Mouse (Mus musculus) megakaryocyte progenitor cell, adult 5-6 weeks (primary cell): ENCODE data around the gene Rpl22. TPM values are rescaled to one million over a fixed set of nuclear protein-coding genes. Genes with fewer than 3 reads are reported as not detected.

Experiments used
- ATAC-seq: replicated peaks from 2 replicates; pipeline ENCODE4 v1.8.0; 2016; ENCODE audit warnings: mild to moderate bottlenecking, moderate TSS enrichment, inconsistent platforms; ENCODE audit not compliant: poor library complexity
- total RNA-seq, 2 experiments: library from RNA; stranded (forward) in 1 of 2; stranded (reverse) in 1 of 2; fragments of 157-497, 149-512 nt in 1 of 2; fragments of 200-1000 nt in 1 of 2; gene quantifications; 2 replicates each; pipeline versions ENCODE4 v1.2.3 to v1.2.4; 2015 to 2017

The Rpl22 gene
- total RNA-seq (2015) (1,636 and 1,708 TPM in 2 replicates), total RNA-seq (2017) (3,182 and 3,570 TPM in 2 replicates)

- ATAC-seq = peak; percentile 91
Measured at GRCm38 (mm10) chr4:152325574-152326411, at the start of gene Rpl22. TSS of gene Rpl22 (plus strand) at chr4:152325742.

- ATAC-seq = peak; percentile 43; the same call in 1 of the 2 replicates
Measured at GRCm38 (mm10) chr4:152276389-152277347, 48.9 kb upstream of the Rpl22 start.

DNA sequence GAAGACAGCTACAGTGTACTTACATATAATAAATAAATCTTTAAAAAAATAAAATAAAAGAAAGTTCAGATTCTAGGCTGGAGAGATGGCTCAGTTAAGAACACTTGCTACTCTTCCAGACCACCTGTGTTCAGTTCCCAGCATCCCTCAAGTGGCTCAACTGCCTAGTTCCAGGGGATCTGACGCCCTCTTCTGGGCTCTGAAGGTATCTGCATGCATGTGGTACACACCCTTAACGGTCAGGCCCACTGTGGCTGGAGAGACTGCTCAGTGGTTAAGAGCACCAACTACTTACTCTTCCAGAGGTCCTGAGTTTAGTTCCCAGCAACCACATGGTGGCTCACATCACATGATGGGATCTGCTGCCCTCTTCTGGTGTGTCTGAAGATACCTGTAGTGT is 47.6 kb upstream of the Rpl22 start:
- ATAC-seq = no peak

- no peak for ATAC-seq
Measured at GRCm38 (mm10) chr4:152278986-152279385, 46.6 kb upstream of the Rpl22 start.

- ATAC-seq = no peak
Measured at GRCm38 (mm10) chr4:152281601-152282000, 43.9 kb upstream of the Rpl22 start.

DNA sequence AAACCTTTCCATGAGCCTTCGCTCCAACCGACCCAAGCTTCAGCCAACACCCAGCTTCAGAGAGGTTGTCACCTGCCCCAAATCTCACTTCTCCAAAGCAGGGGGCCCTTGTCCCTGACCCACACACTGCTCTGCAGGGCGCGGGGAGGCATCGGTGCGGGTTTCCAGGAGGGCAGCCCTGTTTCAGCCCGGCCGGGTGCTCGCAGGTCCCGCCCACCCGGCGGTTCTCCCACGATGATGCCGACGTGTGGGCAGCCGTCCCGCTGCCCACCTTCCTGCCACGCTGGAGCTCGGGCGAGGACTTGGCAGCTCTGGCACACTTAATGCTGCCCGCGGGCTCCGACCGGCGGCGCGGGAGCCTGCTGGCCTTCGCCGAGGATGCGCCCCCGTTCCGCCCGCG is 42.8 kb upstream of the Rpl22 start:
- ATAC-seq = no peak

DNA sequence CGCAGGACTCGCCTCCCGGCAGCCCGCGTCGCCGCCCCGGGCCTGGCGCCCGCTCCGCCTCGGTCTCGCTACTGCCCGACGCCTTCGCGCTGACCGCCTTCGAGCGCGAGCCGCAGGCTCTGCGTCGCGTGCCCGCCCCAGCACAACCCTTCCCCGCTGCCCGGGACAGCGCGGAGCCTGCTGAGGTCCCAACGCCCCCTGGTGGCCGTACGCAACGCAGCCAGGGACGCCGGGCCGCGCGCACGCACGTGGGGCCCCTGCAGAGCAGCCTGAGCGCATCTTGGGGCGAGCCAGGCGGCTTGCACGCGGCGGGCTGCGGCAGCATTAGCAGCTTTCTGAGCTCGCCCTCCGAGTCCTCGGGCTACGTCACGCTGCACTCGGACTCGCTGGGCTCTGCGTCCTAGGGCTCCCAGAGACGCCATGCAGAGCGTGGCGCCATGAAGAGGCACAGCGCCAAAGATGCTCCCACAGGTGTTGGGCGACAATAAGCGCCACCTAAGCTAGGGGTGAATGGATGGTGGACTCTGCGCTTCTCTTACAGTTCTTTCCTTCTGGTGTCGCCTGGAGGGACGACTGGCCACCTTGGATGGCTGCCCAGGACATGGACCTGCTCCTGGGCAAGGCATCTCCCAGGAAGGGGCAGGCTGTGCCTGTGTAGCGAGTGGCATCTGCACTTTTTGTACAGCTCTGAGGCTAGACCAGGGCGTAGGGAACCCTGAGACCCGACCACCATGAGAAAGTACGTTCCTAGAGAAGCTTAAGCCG is 42.2 kb upstream of the Rpl22 start:
- ATAC-seq = peak; percentile 81

DNA sequence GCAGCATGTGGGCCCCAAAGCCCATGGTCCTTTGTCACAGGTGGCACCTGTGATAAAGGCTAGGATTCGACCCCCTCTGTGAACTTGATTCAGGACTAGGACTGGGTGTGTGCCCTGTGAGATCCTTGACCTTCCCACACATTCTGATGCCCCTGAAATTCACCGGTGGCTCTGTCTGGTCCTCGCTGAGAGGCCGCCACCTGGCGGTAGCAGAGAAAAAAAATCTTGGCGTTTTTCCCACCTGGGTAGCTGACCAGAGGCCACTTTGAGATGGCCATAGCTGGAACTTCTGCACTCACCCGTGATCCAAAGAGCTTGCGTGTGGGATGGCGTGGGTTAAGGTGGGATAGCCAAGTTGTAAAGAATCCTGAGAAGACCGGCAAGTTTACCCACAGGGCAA is 40.0 kb upstream of the Rpl22 start:
- ATAC-seq = no peak

DNA sequence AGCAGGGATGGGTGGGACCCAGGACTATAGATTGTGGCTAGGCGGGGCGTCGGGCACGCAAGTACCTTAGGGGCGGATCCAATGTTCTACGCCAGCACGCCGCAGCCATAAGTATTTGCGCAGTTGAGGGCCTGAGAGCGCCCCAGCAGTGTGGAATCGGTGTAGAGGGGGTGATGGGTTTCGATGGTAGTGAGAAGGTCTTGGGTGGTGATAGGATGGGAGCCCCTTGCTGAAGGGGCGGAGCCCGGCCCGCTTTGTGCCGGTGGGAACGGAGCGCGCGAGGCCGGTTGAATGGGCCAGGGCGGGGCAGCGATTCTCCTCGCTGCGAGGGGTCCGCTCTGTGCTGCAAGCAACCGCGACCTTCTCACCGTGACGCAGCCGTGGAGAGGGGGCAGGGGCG is 39.4 kb upstream of the Rpl22 start:
- peak; percentile 32 for ATAC-seq

- ATAC-seq = peak; percentile 64
Measured at GRCm38 (mm10) chr4:152286887-152287286, 38.7 kb upstream of the Rpl22 start.

- ATAC-seq = no peak
Measured at GRCm38 (mm10) chr4:152287317-152288120, 38.0 kb upstream of the Rpl22 start.

DNA sequence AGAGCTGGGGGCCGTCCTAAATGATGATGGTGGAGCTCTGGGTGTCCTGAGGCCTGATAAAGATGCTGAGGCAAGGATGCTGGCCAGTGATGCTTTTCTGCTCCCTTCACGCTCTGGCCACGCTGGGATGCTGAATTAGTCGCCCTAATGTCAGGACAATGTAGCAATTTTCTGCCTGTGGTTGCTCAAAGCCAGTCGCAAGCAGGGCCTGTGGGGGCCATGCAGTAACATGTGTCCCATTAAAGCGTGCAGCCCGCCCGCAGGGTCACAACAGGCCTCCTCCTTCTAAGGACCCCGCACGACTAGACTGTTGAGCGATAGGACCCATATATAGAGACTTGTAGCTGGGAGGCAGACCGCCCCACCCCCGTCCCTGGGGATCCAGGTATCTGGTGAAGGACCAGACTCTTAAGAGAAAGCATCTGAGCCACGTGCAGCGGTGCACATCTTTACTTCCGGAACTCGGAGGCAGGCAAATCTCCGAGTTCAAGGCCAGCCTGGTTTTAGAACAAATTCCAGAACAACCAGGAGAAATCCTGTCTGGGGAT is 37.1 kb upstream of the Rpl22 start:
- no peak for ATAC-seq

DNA sequence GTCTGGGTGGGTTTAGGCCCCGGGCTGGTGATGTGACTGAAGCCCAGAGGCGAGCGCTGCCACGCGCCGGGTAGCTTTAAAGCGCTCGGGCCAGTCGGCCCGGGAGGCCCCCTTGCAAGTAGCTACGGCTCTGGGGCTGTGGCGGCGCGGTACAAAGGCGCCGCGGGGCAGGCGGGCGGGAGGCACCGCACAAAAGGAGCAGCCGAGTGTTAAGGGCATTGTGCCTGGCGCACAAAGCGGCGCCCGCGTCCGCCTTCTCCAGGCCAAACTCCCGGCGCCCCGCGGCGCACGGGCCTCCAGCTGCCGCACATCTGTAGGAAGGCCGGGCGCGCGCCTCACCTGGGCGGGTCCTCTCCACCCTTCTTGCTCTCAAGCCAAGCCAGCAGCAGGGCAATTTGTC is 35.2 kb upstream of the Rpl22 start:
- ATAC-seq = no peak

- ATAC-seq = no peak
Measured at GRCm38 (mm10) chr4:152290991-152291390, 34.6 kb upstream of the Rpl22 start.

GRCm38 (mm10) chr4:152291562-152291961 is 34.0 kb upstream of the Rpl22 start, which contains the start of gene Hes3:
TSS of gene Hes3 (minus strand) at chr4:152291662.
- ATAC-seq = no peak

GRCm38 (mm10) chr4:152292102-152292765 is 33.3 kb upstream of the Rpl22 start:
- no peak for ATAC-seq

- ATAC-seq = no peak
Measured at GRCm38 (mm10) chr4:152294188-152294929, 31.2 kb upstream of the Rpl22 start.

DNA sequence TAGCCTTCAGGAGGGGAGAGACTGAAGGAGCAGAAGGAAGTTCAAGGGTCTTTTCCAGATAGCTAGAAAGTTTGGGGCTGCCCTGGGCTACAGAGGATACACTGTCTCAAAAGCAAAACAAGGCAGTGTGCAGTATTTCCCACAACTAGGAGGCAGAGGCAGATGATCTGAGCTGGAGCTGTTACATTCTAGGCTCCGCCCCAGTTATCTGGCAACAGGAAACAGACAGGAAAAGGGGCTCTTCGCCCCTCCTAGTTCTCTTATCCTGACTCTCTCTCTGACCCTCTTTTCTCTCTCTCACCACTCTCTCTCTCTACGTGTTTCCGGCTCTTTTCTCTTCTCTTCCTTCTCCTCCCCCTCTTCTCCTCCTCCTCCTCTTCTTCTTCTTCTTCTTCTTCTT is 29.6 kb upstream of the Rpl22 start:
- peak; percentile 55 for ATAC-seq
